Mouse (Mus musculus) liver, embryonic 14.5 days (tissue): ENCODE measurements around the gene Shld2.

Source experiments
- CTCF ChIP-seq: IDR thresholded peaks from 2 replicates; pipeline ENCODE4 v1.5.1; 2016; ENCODE audit warnings: antibody characterized with exemption, low read depth, control low read depth
- EP300 ChIP-seq: IDR thresholded peaks from 2 replicates; pipeline ENCODE4 v1.6.1; 2016; ENCODE audit warnings: antibody characterized with exemption, low read depth

DNA sequence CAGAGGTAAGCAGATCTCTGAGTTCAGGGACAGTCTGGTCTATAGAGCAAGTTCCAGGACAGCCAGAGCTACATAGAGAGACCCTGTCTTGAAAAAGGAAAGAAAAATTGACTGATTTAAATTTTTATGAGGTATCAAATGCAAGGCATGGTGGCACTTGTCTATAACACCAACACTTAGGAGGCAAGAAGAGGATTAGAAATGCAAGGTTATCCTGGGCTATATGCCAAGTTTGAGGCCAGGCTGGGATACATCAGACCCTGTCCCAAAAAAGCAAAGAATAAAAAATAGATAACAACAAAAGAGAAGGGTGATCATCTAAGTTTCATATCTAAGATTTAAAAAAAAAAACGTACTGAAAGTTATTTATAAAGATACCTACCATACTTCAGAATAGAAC, 20.1 kb downstream of the Shld2 start:
- no peak for TF ChIP-seq CTCF
- TF ChIP-seq EP300, result no peak
